Mouse (Mus musculus) thymus, postnatal 4 days (tissue): Measurements from ENCODE around the gene Tmprss11b.
"Not testable (repeated sequence)": the region's sequence is repeated elsewhere in the genome, so short reads cannot be mapped to it uniquely, and the experiment has no call there.

Source experiments
- DNase-seq: peaks from one replicate; pipeline ENCODE4 v3.0.0; 2021

The Tmprss11b gene

DNA sequence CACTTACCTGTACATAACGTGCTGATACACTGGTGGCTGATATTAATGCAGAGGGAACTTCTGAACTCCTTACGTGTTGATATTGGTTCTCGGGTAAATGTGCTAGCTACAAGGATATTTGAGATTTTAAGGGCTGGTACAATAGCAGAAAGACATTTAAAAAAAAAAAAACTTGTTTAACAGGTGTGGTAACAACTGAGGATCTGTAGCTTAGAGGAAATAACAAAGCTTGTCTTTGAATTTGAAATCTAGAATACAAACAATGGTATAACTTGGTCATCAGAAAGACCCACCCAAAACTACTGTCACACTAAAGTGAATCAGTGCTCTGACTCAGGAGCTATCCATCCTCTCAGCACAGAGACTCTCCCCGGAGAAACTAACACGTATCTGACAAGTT, at the start of gene Tmprss11b:
Gene Tmprss11b, minus strand, starts transcription at position 101 of the 400 bp plus-strand sequence.
- DNase-seq: no peak

- DNase-seq: no peak
These were observed 48.9 kb upstream of the Tmprss11b start for GRCm38 (mm10) chr5:86725021-86725420.

DNA sequence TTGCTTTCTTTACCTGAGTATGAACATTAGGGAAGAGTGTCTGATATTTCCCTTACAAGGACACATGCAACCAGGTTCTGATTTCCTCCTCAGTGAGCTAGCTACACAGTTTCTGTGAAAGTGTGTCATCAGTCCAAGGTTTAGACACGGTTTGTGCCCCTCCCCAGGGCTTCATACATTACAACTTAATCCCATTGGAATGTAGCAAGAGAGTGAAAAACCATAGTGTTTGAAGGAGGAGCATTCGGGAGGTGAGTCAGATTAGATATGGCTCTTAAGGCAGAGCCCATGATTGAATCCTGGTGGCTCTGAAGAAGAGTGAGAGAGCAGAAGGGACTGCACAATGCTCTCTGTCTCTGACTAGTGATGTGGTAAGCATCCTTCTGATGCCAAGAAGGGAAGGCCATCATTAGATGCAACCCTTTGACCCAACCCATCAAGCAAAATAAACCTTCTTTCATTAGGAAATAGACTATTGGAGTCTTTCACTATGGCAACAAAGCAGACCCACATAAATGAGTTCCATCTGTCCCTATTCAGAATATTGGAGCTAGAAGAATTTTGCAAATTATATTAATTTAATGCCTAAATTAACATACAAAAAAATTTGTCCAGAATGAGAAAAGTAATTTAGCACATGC, 46.8 kb upstream of the Tmprss11b start:
- DNase-seq: no peak

- DNase-seq: no peak
These were observed 38.8 kb upstream of the Tmprss11b start for GRCm38 (mm10) chr5:86714967-86715366.

DNA sequence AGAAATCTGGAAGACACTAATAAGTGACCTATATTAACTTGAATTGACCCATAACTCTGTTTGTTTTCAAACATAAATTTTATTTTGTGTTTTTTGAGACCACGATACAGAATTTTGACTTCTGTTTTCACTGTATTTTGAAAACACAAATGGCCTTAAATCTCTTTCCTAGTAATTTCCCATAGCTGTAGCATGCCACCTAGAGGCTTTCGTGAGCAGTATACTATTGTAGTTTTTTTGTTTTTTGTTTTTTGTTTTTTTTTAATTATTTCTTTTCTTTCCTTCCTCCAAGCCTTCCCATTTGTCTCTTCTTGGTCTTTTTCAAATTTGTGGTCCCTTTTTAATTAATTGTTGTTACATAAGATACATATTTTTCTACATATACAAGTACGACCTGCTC, 28.8 kb upstream of the Tmprss11b start:
- DNase-seq: no peak

DNA sequence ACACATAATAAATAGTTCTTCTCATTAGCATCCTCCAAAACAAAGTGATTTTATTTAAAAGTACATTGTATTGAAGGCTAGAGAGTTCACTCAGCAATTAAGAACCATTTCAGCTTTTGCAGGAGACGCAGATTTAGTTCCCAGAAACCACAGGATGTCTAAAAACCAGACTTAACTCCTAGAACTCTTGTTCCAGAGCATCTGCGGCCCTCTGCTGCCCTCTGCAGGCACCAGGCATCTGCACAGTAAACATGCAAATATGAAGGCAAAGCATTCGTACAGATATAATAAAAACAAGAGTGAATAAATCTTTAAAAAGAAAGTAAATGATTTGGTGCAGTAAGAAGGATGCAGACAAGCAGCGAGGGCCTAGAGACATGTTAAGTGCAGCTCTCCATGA, 8.5 kb upstream of the Tmprss11b start:
- peak; percentile 64 for DNase-seq

DNA sequence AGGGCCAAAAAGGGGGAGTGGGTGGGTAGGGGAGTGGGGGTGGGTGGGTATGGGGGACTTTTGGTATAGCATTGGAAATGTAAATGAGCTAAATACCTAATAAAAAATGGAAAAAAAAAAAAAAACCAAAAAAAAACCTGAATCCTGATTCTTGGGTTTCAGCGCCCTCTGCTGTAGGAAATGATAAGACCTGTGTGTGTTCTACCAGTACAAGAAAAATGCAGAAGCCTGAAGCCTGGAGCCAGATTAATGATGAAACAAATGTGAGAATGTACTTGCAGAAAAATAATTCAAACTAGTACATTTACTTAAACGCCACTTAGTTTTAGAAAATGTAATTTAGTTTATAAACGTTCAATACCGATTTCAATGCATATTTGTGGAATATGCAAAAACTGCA, 27.0 kb downstream of the Tmprss11b start:
- DNase-seq: not testable (repeated sequence)

DNA sequence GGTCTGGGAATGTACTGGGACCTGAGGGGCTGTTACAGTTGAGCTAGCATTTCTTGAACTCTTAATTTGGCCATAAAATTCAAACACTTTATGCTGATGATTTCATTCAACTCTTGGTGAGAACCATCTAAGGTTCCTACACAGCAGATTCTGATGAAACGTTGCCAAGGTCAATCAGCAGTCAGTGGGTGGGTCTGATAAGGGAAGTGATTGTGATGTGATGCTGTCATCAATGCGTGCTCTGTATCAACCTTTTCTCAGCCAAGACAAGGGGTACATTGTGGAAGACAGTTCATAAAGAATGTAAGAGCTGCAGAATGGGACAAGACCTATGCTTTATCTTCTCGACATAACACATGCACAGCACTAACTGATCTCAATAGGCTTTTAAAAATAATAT, 35.4 kb downstream of the Tmprss11b start:
- DNase-seq: no peak

GRCm38 (mm10) chr5:86632324-86632723, 43.8 kb downstream of the Tmprss11b start, which contains the start of gene Tmprss11f:
Gene Tmprss11f, minus strand, starts transcription at chr5:86632424.
- DNase-seq: no peak

DNA sequence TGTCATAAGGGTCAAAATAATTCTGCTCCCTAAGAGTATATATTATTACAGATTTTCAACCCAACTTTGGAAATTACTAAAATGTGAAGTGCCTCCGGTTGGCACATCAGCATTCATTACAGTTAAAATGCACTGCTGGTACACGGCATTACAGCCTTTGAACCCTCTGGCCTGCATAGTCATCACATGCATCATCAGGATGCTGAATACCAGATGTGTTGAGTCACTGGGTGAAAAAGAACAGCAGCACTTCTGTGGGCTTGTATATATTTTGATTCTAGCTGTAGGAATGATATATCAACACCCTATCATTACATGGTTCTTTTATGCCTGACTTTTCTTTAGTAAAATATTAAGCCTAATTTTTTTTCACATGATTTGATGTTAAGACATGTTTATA, 45.5 kb downstream of the Tmprss11b start:
- no peak for DNase-seq

DNA sequence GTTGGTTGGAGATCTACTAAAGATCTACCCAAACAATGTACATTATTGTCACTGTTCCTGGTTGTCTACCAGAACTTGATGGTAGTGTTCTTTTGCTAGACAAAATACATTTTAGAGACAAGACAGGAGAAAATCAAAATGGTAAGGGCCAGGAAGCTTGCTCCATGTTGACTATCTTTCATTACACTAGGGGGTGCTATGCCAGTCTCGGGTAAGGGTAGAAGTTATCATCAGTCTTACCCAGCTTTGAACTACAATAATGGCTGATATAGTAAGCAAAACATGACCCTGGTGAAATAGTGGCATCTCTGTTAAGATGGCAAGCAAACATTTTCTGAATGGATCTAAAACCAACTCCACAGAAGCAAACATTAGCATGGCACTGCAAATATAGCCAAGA, 54.4 kb downstream of the Tmprss11b start:
- DNase-seq: no peak
